Mouse (Mus musculus) mesoderm, embryonic 11.5 days (tissue): ENCODE data around the gene Tcta.
A peak's percentile ranks its signal among the peaks of the same experiment; 100 is the strongest.
"Not testable (repeated sequence)": the region's sequence is repeated elsewhere in the genome, so short reads cannot be mapped to it uniquely, and the experiment has no call there.

Source experiments
- DNase-seq: peaks from one replicate; pipeline ENCODE4 v3.0.0-alpha.2; 2012; ENCODE audit warnings: low read depth, low spot score

The Tcta gene

GRCm38 (mm10) chr9:108305629-108306520 lies at the start of gene Tcta, which contains the start of gene Rhoa:
Gene Tcta (minus strand): TSS chr9:108306160.
Gene Rhoa (plus strand): TSS chr9:108306129.
- peak; percentile 100 for DNase-seq

DNA sequence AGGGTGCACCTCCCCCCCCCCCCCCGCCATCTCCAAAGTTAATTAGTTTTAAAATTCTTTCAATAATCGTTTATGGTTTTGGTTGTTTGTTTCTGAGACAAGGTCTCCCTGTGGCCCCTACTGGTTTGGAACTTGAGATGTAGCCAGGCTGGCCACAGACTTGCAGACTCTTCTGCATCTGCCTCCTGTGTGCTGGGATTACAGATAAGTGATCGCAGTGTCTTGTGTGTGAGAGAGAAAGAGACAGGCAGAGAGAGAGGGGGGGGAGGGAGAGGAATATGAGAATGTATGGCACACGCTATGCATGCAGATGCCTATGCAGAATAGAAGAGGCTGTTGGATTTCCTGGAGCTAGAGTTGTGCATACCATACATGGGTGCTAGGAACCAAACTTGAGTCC lies 43.8 kb upstream of the Tcta start:
- no peak for DNase-seq

- DNase-seq, result no peak
These were observed 42.3 kb upstream of the Tcta start for GRCm38 (mm10) chr9:108348290-108348680.

- peak; percentile 93 for DNase-seq
These were observed 41.8 kb upstream of the Tcta start, which contains the start of gene Usp4 for GRCm38 (mm10) chr9:108347540-108348289. Gene Usp4 (plus strand): TSS chr9:108347853.

DNA sequence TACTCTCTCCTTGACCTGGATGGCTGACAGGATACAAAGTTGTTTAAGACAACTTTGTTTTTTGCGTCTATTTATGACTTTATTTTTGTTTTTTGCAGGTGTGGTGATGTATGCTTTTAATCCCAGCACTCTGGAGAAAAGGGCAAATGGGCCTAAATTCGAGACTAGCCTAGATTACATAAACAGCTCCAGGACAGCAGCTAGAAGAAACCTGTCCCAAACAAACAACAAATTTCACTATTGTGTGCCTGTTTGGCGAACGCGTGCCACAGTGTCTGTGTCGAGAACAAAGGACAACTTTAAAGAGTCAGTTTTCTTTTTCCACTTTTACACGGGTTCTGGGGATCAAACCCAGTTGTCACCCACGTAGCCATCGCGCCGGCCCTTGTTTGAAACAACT lies 41.1 kb upstream of the Tcta start:
- no peak for DNase-seq

DNA sequence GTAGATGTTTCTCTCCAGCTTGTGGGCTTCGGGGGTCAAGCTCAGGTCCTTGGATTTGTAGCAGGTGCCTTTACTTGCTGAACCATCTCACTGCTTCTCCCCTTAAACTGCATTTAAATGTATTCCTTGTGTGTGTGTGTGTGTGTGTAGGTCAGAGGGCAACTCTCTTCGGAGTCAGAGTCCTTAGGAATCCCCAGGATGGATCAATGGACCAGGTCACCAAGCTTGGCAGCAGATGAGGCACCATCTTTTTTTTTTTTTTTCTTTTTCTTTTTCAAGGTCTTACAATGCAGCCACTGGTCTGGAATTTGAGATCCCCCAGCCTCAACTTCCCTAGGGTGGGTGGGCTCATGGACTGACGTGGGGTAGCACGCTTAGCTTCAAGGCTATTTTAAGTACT lies 38.5 kb upstream of the Tcta start:
- no peak for DNase-seq

DNA sequence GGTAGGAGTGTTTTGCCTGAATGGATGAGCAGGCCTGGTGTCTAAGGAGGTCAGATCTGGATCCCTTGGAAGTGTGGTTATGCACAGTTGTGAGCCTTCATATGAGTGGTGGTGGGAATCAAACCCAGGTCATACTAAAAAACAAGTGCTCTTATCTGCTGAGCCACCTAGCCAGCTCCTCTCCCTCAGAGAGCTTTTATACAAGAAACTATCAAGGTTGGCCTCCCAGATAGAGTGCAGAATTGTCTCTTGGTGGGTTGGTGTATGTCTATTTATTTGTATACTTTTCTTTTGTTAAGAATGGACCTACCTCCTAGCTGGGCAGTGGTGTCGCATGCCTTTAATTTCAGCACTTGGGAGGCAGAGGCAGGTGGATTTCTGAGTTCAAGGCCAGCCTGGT lies 37.9 kb upstream of the Tcta start:
- DNase-seq, result no peak

DNA sequence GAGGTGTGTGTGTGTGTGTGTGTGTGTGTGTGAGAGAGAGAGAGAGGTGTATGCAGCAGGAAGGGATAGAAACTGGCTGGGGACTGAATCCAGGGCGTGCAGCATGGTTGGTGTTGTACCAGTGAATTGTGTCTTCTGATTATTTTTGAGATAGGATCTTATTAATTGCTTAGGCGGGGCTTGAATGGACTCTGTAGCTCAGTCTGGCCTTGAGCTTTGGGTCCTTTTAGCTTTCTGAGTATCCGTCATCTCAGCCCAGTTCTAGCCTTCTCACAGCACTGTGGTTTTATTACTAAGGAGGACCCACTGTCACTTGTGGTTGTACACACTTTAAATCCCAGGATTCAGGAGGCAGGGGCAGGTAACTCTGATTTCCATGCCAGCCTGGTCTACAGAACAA lies 37.4 kb upstream of the Tcta start:
- no peak for DNase-seq

DNA sequence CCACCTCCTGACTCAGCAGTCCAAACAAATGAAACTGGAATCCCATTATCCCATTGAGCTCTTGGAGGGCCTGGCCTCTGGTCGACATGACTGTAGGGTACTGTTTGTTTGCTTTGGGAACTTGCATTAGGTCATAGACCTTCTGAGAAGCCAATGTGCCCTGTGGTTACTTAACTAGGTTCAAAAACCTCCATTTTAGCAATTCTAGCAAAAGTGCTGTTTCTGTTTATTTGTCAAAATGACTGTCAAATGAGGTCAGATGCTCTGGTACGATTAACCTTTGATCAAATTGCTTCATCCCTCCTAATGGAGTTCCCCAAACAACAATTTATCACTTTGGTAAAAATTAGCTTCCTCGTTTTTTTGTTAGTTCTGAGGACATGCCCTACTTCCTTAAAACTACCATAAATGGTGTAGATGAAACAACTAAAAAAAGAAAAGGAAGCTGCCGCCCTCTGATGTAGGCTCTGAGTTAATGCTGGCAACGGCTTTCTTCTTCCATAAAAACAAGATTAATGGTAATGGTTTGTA lies 36.4 kb upstream of the Tcta start:
- DNase-seq, result no peak

GRCm38 (mm10) chr9:108341801-108342200 lies 35.8 kb upstream of the Tcta start:
- DNase-seq, result no peak

- DNase-seq, result no peak
These were observed 35.1 kb upstream of the Tcta start for GRCm38 (mm10) chr9:108341139-108341475.

DNA sequence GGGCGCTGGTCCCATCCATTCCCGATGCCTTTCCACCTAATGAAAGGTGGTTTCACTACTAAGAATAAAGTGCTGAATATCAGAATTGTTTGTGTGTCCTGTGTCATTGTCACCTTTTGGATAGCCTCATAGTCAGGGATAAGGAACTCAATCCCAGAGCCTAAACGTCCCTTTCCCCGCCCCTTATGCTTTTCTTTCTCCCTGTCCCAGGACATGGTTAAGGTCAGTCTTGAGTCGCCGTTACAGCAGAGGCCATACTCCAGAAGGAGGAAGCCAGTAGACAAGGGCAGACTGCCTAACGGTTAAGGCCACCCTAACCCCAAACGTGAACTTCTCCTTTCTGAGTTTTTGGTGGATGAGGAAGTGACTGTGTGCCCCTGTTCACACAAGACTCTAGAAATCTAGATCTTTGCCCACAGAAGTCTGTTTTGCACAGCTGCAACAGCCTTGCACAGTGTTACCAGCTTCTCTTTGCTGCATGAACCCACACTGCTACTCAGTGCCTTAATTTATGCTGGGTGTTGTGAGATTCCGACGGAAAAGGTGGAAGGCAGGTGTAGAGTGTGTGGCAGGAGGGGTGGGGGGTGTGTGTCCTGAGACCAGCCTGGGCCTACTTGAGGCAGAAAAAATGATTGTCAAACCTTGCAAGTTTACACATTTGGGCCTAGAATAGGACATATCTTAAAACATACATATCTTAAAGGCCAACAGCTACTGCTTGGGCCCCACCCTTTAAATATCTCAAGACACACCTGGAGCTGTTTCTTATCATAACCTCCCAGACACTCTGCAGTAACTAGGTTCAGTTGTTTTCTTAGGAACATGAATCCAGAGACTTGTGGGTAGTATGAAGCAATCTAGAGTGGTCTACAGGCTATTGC lies 34.5 kb upstream of the Tcta start:
- no peak for DNase-seq

GRCm38 (mm10) chr9:108339886-108340257 lies 33.9 kb upstream of the Tcta start:
- no peak for DNase-seq

DNA sequence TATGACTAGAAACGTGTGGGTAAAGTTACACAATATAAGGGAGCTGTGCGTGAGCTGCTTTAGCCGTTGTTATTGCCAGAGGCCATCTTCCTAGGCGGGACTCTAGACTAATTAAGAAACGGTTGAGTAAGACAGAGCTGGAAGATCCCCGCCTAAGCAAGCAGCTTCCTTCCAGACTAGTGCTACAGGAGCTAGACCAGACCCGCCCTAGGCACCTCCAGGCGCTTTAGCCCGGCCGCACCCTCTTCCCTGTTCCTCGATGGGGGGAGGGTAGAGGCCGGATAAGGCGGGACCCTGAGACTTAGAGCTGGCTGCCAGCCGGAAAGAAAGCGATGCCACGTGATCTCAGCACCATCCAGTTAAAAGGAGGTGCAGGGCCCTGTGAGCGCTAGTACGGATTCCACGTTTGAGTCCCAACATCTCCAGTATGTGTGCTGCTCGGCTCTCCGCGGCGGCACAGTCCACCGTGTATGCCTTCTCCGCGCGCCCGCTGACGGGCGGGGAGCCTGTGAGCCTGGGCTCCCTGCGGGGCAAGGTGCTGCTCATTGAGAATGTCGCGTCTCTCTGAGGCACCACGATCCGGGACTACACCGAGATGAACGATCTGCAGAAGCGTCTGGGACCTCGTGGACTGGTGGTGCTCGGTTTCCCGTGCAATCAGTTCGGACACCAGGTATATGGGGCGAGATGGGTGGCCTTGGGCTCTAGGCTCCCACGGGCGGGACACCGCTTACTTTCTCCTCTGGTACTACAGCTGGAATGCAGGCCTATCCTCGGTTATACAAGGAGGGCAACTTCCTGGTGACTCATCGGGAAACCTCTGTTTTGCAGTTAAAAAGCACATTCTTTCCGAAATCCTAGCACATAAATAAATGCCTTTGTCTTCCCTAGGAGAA lies 33.2 kb upstream of the Tcta start, which contains the start of gene Gpx1:
TSS of gene Gpx1 (plus strand) at position 18 of the 896 bp plus-strand sequence.
- peak; percentile 93 for DNase-seq

DNA sequence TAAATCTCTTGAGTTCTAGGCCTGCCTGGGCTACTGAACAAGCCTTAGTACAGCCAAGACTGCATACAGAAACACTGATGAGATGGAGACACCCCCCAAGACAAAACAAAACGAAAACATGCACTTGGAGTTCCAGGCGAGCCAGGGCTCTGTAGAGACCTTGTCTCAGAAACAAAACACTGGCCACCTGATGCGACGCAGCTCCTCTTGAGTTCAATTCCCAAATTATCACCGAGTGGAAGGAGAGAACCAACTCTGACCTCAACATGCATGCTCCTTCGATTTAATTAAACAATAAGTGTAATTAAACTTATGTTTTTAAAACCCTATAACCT lies 32.6 kb upstream of the Tcta start:
- DNase-seq, result peak; percentile 20

DNA sequence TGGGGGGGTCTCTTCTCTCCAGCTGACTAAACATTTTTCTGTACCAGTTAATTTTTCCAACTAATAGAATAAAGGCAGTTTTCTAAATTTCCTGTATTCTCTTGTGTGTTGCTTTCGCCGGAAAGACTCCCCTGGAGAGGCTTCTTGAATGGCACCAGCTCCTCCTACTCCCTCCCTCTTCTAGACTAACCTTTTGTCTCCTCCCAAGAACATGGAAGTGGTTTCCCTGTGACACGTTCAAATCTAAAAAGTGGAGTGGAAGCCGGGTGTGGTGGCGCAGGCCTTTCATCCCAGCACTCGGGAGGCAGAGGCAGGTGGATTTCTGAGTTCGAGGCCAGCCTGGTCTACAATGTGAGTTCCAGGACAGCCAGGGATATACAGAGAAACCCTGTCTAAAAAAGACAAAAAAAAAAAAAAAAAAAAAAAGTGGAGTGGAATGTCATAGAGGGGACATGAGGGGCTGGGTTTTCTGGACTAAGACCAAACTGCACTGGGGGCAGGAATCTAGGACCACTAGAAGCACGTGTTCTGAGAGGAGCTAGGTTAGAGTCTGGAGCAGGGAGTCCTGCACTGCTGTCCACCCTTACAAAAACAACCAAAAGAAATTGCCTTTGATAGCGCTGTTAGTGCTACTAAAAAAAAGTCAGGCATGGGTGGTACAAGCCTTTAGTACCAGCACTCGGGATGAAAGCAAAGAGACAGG lies 32.0 kb upstream of the Tcta start:
- no peak for DNase-seq

- DNase-seq, result no peak
These were observed 19.9 kb upstream of the Tcta start for GRCm38 (mm10) chr9:108325811-108326210.

GRCm38 (mm10) chr9:108324784-108325183 lies 18.8 kb upstream of the Tcta start:
- DNase-seq, result no peak

DNA sequence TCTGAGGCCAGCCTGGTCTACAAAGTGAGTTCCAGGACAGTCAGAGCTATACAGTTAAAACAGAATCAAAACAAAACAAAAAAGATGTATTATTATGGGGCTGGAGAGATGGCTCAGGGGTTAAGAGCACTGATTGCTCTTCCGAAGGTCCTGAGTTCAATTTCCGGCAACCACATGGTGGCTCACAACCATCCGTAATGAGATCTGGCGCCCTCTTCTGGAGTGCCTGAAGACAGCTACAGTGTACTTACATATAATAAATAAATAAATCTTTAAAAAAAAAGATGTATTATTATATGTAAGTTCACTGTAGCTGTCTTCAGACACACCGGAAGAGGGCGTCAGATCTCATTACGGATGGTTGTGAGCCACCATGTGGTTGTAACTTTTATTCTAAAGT lies 16.1 kb upstream of the Tcta start:
- DNase-seq, result not testable (repeated sequence)

- no peak for DNase-seq
These were observed 12.5 kb upstream of the Tcta start for GRCm38 (mm10) chr9:108318462-108318861.
